Mouse (Mus musculus): ENCODE measurements around the gene Nat8f1.
"Not testable (repeated sequence)": the region's sequence is repeated elsewhere in the genome, so short reads cannot be mapped to it uniquely, and the experiment has no call there.

Gene Nat8f1

DNA sequence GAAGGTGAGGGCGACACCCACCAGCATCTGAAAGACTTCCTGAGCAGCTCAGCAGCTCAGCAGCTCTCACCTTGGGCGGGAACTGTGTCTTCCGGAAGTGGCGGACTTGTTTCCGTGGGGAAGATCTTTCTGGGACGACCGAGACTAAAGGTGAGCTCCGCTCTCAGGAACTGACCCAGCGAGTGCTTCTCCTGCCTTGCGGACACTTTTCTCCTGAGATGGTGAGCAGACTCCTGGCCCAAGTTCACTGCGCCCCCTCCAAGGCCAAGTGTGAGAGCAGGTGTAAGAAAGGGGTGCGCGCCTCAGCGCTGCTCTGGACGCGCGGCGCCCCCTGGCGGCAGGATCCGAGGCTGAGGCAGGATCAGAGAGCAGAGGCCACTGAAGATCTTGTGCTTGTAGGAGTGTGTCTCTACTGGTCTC is 10.8 kb downstream of the Nat8f1 start, which contains the start of gene Nat8f4:
Gene Nat8f4, minus strand, starts transcription at position 243 of the 420 bp plus-strand sequence.
- peak; percentile 79 for DNase-seq

DNA sequence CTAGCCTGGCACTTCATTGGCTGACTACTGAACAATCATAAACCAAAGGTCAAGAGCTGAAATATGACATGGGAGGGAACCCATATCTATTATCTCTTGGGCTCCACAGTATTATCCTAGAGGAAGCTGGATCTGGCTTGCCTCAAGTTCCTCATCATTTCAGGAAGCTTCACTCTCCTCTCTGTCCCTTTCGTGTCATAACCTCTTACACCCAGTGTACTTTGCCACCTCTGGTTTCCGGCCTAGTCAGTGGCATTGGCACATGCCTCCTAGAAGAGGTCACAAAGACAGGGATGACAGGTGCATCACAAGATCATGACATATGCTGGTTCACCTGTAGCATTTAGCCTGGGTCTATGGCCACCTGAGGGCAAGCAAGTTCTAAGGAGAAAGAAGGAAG is 13.2 kb downstream of the Nat8f1 start:
- no peak for DNase-seq

DNA sequence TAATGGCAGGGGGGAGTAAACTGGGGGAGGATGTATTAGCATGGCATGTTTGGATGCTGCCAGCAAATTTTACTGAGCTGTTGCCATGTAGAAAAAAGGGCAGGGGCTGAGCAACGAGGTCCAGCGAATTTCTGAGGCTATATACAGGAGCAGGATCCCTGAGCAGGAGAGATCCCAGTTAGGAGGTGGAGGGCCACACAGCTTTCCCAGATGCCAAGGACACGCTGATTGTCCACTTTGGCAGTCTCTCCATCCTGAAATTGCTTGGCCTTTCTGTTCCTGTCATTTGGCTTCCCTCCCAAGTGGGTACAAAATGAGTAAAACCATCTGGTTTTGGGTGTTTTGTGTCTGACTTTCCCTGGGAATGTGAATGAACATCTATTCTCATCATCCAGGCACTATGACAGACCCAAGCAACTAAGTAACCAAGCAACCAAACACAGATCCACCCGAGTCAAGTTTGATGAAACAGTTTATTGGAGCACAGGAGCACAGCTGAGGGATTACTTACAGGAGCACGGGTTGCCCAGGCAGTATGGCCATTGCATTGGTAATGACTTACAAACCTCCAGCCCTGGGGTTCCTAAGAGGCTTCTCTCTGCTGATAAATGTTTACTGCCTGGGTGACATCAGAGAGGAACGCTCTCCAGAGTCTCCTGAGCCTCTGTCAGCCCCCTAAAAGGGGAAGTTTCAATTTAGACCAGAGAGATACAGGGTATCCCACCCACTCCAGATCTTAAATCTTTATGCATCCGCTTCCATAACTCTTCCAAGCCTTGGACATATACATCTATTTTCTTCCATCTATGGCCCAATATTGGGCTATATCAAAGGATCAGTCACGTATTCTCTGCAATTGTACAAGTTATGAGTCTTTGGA is 16.7 kb downstream of the Nat8f1 start:
- not testable (repeated sequence) for DNase-seq

DNA sequence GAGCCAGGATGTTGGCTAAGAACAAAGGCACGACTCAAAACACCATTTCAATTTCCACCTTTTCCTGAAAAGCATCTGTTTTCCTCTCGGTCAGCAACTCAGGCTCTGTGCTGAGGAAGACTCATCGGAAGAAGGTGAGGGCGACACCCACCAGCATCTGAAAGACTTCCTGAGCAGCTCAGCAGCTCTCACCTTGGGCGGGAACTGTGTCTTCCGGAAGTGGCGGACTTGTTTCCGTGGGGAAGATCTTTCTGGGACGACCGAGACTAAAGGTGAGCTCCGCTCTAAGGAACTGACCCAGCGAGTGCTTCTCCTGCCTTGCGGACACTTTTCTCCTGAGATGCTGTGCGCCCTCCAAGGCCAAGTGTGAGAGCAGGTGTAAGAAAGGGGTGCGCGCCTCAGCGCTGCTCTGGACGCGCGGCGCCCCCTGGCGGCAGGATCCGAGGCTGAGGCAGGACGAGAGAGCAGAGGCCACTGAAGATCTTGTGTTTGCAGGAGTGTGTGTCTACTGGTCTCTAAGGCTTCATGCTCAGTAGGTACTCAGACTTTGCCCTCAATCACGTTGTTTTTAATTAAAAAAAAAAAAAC is 20.3 kb downstream of the Nat8f1 start:
- DNase-seq = peak; percentile 28

DNA sequence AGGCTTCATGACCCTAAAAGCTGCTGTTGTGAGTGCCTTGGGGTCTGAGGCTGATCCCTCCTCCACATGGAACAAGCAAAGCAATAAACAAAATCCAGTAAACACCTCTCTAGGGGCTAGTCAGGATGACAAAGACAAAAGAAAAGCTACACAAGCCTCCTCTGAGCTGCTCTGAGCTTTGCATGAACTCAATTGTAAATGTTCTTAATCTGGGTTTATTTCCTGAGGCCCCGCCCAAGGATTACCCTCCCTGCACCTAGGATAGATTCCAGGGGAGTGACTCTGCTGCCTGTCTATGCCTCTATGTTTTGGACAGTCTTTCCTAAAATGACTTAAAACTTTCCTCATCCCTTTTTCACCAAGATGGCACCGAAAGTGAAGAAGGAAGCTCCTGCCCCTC is 26.5 kb downstream of the Nat8f1 start:
- DNase-seq = no peak

DNA sequence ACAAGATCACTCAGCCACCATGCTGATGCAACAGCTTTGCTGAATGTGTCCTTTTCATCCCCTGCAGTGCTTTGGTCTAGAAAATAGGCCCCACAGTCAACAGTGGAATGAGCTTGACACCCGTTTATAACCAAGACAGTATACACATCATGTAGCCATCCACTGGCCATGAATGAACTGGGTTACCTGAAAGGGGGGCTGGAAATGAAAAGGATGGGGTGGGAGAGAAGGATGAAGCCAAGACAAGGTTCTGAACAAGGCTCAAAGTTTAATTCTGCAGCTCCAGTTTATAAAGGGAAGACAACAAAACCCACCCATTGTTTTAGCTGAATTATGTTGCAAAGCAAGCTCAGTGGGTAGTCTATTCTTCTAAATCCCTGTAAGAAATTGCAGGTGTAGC is 31.2 kb downstream of the Nat8f1 start:
- no peak for DNase-seq

DNA sequence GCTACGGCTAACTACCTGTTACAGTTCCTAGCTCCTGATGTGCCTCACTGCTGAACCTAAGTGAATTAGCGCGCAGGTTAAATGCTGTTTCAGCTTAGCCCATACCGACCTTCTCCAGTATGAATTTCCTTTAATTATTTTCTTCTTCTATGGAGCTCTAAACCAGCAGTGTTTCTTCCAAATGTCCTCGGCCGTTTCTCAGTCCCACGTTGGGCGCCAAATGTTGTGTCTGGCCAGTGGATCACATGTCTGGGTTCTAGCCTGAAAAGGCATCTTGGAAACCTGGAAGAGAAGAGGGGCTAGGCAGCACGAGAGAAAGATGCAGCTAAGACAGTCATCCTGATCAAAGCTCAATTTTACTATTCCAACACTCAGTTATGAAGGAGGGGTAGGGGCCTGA is 32.2 kb downstream of the Nat8f1 start:
- not testable (repeated sequence) for DNase-seq

DNA sequence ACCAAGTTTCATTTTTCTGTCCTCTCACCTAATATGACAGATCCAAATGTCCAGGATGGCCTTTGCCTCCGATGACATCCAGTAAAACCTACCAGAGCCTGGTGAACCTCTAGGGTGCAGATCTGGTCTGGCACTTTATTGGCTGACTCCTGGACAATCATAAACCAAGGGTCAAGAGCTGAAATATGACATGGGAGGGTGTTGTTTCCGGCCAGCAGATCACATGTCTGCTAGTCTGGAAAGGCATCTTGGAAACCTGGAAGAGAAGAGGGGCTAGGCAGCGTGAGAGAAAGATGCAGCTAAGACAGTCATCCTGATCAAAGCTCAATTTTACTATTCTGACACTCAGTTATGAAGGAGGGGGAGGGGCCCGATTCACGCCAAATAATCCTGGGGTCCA is 46.5 kb downstream of the Nat8f1 start, which contains the start of gene Nat8f2:
Gene Nat8f2, minus strand, starts transcription at position 153 of the 400 bp plus-strand sequence.
- not testable (repeated sequence) for DNase-seq

DNA sequence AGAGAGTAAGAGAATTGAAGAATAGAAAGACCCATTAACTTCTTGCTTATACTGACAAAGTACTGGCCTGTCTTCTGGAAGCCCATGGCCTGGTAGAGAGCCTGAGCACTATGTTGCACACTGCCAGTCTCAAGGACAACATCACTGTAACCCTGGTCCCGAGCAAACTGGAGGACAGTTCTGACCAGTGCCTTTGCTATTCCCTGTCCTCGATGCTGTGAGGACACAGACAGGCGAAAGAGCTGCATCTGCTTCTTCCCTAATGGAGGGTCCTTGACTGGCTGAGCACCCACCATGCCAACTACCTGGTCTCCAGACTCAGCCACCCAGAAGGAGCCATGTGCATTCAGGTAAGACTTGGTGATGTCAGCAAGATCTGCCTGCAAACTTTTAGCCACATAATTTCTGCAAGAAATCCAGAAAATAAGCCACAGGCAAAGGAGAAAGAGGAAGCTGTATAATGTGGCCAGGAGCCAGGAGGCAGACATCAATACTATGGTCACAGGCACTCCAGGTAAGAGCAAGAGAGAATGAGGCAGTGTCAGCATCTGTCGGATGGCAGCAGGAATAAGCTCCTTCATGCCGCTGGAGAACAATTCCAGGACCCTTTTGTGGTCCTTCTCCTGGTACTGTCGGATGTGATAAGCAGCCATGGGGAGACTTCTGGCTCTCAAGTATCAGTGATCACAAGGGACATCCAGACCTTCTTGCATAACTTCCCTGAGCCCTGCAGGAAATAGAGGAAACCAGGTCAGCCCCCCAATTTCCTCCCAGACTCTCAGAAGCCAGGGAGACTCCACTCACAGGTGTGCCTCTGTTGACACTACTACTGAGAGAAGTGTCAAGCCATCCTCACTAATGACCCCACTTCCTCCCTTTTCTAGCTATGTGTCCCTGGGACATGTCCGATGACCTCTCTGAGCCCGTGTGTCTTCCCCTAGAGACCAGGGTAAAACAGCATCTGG is 47.5 kb downstream of the Nat8f1 start:
- DNase-seq = no peak

DNA sequence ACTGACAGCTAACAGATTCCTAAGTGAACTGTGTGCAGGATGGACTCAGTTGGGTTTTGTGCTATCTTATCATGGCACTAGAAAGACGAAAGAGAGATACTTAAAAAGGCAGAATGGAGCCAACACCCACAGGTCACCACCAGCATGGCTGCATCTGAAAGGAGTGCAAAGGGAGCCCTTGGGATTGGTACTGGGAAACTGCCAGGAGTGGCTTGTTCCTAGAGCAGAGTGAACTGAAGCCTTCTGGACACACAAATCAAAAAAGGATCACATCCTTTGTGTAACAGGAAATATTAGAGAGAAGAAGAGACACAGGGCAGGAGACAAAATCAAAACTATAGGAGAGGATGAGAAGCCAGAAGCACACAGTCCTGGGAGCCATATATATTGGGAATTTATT is 48.5 kb downstream of the Nat8f1 start:
- not testable (repeated sequence) for DNase-seq

DNA sequence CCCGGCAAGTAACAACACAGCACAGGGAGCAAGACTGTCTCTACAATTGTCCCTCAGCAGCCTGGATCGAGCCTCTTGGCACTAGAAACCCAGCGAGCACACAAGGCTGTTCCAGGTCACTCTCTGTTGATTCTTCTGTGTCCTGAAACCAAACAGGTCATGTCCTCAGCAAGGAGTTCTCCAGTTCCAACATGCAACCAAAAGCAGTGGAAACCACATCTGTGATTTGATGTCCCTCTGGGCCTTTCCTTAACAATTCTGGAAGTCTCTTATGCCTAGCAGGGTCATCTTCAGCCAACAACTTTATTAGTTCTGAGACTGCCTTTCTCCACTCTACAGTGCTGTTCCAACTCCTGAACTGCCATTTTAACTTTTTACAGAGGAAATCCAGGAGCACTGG is 49.3 kb downstream of the Nat8f1 start:
- DNase-seq = not testable (repeated sequence)

DNA sequence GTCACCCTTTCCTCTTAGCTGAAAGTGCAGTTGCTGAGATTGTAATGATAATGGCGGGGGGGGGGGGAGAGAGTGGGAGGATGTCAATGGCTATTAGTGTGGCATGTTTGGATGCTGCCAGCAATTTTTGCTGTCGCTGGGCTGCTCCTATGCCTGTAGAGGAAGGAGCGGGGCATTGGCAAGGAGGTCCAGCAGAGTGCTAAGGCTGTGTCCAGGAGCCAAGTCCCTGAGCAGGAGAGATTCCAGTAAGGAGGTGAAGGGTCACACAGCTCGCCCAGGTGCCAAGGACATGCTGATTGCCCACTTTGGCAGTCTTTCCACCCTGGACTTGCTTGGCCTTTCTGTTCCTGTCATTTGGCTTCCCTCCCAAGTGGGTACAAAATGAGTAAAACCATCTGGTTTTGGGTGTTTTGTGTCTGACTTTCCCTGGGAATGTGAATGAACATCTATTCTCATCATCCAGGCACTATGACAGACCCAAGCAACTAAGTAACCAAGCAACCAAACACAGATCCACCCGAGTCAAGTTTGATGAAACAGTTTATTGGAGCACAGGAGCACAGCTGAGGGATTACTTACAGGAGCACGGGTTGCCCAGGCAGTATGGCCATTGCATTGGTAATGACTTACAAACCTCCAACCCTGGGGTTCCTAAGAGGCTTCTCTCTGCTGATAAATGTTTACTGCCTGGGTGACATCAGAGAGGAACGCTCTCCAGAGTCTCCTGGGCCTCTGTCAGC is 50.4 kb downstream of the Nat8f1 start:
- DNase-seq = peak; percentile 21

DNA sequence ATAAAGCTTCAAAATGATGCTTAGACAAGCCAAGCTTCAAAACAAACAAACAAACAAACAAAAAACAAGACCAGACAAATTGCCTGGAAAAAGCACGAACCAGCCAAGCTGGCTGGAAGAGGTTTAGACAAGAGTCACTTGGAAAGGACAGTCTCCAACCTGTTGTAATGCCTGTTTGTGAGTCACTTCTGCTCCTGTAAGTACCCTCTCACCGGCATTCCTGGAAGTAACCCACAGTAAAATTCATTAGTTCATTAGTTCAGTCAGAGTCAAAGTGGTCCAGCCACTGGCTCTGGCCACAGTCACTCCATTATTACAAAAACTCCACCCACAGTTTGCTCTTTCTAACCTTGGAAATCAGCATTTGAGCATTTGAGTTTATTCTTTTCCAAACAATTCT is 51.6 kb downstream of the Nat8f1 start:
- no peak for DNase-seq

DNA sequence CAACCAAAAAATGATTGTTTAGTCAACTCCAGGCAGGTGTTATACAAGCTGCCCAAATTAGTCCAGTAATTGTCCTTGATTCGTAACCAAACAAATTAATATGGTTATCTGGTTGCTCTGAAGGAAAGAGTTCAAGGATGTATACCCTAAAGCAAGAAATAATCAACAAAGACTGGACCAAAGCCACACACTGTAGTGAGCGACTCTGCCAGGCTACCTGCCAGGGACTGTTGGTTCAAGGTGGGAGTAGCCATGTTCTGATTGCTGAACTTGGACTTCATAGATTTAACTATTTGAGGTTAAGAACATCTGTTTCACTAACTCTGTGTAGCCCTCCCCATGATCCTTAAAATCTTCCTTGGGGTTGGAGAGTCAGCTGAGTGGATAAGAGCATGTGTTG is 52.4 kb downstream of the Nat8f1 start:
- DNase-seq = no peak

DNA sequence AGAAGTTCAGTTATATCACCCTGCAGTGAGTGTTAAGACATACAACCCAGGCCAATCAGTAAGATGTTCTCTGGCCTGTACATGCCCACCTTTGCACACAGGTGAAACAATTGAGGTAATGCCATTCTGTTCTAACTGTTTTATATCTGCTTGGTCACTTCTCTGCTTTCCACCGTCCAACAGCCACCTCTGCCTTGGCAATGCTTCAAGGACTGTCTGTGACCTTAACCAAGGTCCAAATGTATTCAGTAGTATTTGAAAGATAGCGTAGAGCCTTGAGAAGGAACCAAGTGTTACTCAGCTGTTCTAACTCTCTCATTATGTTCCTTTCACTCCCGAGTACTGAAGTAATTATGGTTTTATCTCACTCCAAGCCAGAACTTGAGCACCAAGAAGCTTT is 52.9 kb downstream of the Nat8f1 start:
- no peak for DNase-seq

DNA sequence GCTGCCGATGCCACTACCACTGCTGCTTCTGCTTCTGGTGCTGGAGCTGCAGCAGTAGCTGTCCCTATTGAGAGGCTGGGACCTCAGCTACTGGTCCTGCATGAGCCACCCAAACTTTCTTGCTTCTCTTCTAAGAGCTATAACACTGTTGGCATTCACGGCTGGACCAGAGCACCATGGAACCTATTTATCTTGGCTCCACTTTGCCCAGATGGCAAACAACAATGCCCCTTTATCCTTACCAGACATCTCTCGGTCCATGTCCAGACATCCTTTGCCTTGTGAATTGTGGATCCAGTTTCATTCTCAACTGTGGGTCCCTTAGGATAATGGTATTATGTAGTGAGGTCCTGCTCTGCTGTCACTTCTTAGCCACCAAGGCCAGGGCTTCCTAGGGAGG is 54.2 kb downstream of the Nat8f1 start:
- DNase-seq = no peak
